30 mouse cellular contexts compared by ENCODE assay signal in genomic region chr9:98397211-98397610, GRCm38 (mm10). TPM values are rescaled to one million over a fixed set of nuclear protein-coding genes. Genes with fewer than 3 reads are reported as not detected.
"Had no signal": no experiment of that assay in that cellular context is flagged by ENCODE, and none has a peak within 500 bp of the region (broad histone marks: within the 10 kb centered on the region; RNA-seq: fewer than 3 reads in every experiment).

No protein-coding gene starts in this region.

- H3K36me3 ChIP-seq: limb, embryonic 10.5 days; limb, embryonic 12.5 days; limb, embryonic 13.5 days; limb, embryonic 15.5 days; lung, embryonic 15.5 days; midbrain, embryonic 10.5 days; midbrain, embryonic 12.5 days; midbrain, embryonic 13.5 days; midbrain, embryonic 15.5 days; neural tube, embryonic 12.5 days; neural tube, embryonic 13.5 days had no signal

- H3K27me3 ChIP-seq: limb, embryonic 12.5 days; limb, embryonic 13.5 days; limb, embryonic 15.5 days; liver, embryonic 13.5 days; lung, embryonic 15.5 days; megakaryocyte, embryonic 14.5 days; midbrain, embryonic 12.5 days; midbrain, embryonic 13.5 days; midbrain, embryonic 15.5 days; neural tube, embryonic 12.5 days; neural tube, embryonic 13.5 days had no signal

- H3K4me1 ChIP-seq: limb, embryonic 12.5 days; limb, embryonic 13.5 days; lung, embryonic 15.5 days; midbrain, embryonic 10.5 days; midbrain, embryonic 12.5 days; midbrain, embryonic 13.5 days; neural tube, embryonic 12.5 days; neural tube, embryonic 13.5 days had no signal

- DNase-seq: layer of hippocampus, postnatal 36 days; left cerebral cortex, postnatal 4 days; liver, embryonic 13.5 days; lung, adult 18-20 months; lung, adult 2 months; lung, embryonic 14.5 days; lung, postnatal 10 days; lung, postnatal 14 days; lung, postnatal 36 days; lung, postnatal 4 days; midbrain, embryonic 14.5 days had no signal

- ATAC-seq: lung, postnatal 0 days; midbrain, embryonic 13.5 days; midbrain, embryonic 15.5 days had no signal

- H3K9ac ChIP-seq: limb, embryonic 12.5 days; limb, embryonic 13.5 days; limb, embryonic 15.5 days; liver, embryonic 13.5 days; liver, embryonic 14.5 days; lung, embryonic 14.5 days; lung, embryonic 15.5 days; midbrain, embryonic 12.5 days; midbrain, embryonic 13.5 days; midbrain, embryonic 15.5 days; neural tube, embryonic 12.5 days; neural tube, embryonic 13.5 days had no signal

- H3K27ac ChIP-seq: left cerebral cortex, adult 2 months; limb, embryonic 10.5 days; limb, embryonic 12.5 days; limb, embryonic 13.5 days; limb, embryonic 15.5 days; liver, embryonic 13.5 days; liver, embryonic 14.5 days; lung, embryonic 15.5 days; macrophage; midbrain, embryonic 10.5 days; midbrain, embryonic 12.5 days; midbrain, embryonic 13.5 days; midbrain, embryonic 15.5 days; neural tube, embryonic 12.5 days; neural tube, embryonic 13.5 days had no signal

- H3K4me2 ChIP-seq: limb, embryonic 12.5 days; limb, embryonic 13.5 days; limb, embryonic 15.5 days; liver, embryonic 13.5 days; lung, embryonic 14.5 days; lung, embryonic 15.5 days; midbrain, embryonic 12.5 days; midbrain, embryonic 13.5 days; midbrain, embryonic 15.5 days; neural tube, embryonic 12.5 days; neural tube, embryonic 13.5 days had no signal

- H3K9me3 ChIP-seq: limb, embryonic 10.5 days; limb, embryonic 13.5 days; limb, embryonic 15.5 days; liver, embryonic 13.5 days; lung, embryonic 15.5 days; midbrain, embryonic 10.5 days; midbrain, embryonic 12.5 days; midbrain, embryonic 13.5 days; midbrain, embryonic 15.5 days; neural tube, embryonic 12.5 days; neural tube, embryonic 13.5 days had no signal

- H3K4me3 ChIP-seq: left cerebral cortex, adult 2 months; limb, embryonic 10.5 days; limb, embryonic 12.5 days; limb, embryonic 13.5 days; limb, embryonic 15.5 days; liver, embryonic 13.5 days; lung, embryonic 15.5 days; megakaryocyte, embryonic 14.5 days; midbrain, embryonic 10.5 days; midbrain, embryonic 12.5 days; midbrain, embryonic 13.5 days; midbrain, embryonic 15.5 days; myocyte; neural tube, embryonic 12.5 days; neural tube, embryonic 13.5 days had no signal

RNA-seq across cellular contexts. Expression of gene Rbp1, which starts 25.6 kb away (rescaled TPM):
- total RNA-seq: megakaryocyte, adult 5-6 weeks; monocyte, adult 5-6 weeks had no signal
